Mouse (Mus musculus): Measurements from ENCODE around the gene Tmem248.
A peak's percentile ranks its signal among the peaks of the same experiment; 100 is the strongest.

The Tmem248 gene

GRCm38 (mm10) chr5:130216781-130217180 is at the start of gene Tmem248:
Gene Tmem248, plus strand, starts transcription at chr5:130217081.
- no peak for DNase-seq (ENCODE audit: low spot score)

GRCm38 (mm10) chr5:130169109-130169508 is 47.8 kb upstream of the Tmem248 start:
- no peak for DNase-seq (ENCODE audit: low spot score)

GRCm38 (mm10) chr5:130170666-130171422 is 46.0 kb upstream of the Tmem248 start:
- DNase-seq (ENCODE audit: low spot score) = no peak

GRCm38 (mm10) chr5:130171423-130171954 is 45.4 kb upstream of the Tmem248 start, which contains the start of gene Rabgef1:
Gene Rabgef1, plus strand, starts transcription at chr5:130171798.
- DNase-seq (ENCODE audit: low spot score) = peak; percentile 89

GRCm38 (mm10) chr5:130171956-130172601 is 44.8 kb upstream of the Tmem248 start:
- DNase-seq (ENCODE audit: low spot score) = peak; percentile 57

- no peak for DNase-seq (ENCODE audit: low spot score)
These were observed 43.9 kb upstream of the Tmem248 start for GRCm38 (mm10) chr5:130173012-130173411.

GRCm38 (mm10) chr5:130177871-130178270 is 39.0 kb upstream of the Tmem248 start:
- no peak for DNase-seq (ENCODE audit: low spot score)

GRCm38 (mm10) chr5:130180362-130180761 is 36.5 kb upstream of the Tmem248 start:
- DNase-seq (ENCODE audit: low spot score) = no peak

GRCm38 (mm10) chr5:130181740-130182540 is 34.9 kb upstream of the Tmem248 start:
- no peak for DNase-seq (ENCODE audit: low spot score)

GRCm38 (mm10) chr5:130182541-130182821 is 34.4 kb upstream of the Tmem248 start:
- DNase-seq (ENCODE audit: low spot score) = no peak

GRCm38 (mm10) chr5:130184193-130184856 is 32.6 kb upstream of the Tmem248 start:
- DNase-seq (ENCODE audit: low spot score) = no peak

- no peak for DNase-seq (ENCODE audit: low spot score)
These were observed 31.6 kb upstream of the Tmem248 start for GRCm38 (mm10) chr5:130185312-130185711.

GRCm38 (mm10) chr5:130187383-130187782 is 29.5 kb upstream of the Tmem248 start:
- DNase-seq (ENCODE audit: low spot score) = no peak

GRCm38 (mm10) chr5:130190909-130191308 is 26.0 kb upstream of the Tmem248 start:
- DNase-seq (ENCODE audit: low spot score) = no peak

- no peak for DNase-seq (ENCODE audit: low spot score)
These were observed 25.0 kb upstream of the Tmem248 start for GRCm38 (mm10) chr5:130191865-130192264.

- no peak for DNase-seq (ENCODE audit: low spot score)
These were observed 24.4 kb upstream of the Tmem248 start for GRCm38 (mm10) chr5:130192356-130192944.

- no peak for DNase-seq (ENCODE audit: low spot score)
These were observed 23.1 kb upstream of the Tmem248 start for GRCm38 (mm10) chr5:130193760-130194159.

GRCm38 (mm10) chr5:130196307-130196706 is 20.6 kb upstream of the Tmem248 start:
- DNase-seq (ENCODE audit: low spot score) = no peak

- DNase-seq (ENCODE audit: low spot score) = no peak
These were observed 19.4 kb upstream of the Tmem248 start for GRCm38 (mm10) chr5:130197454-130197853.

- no peak for DNase-seq (ENCODE audit: low spot score)
These were observed 18.9 kb upstream of the Tmem248 start for GRCm38 (mm10) chr5:130197981-130198380.

GRCm38 (mm10) chr5:130200233-130201029 is 16.4 kb upstream of the Tmem248 start:
- no peak for DNase-seq (ENCODE audit: low spot score)

Data from spleen, adult 12 weeks (tissue).